Mouse (Mus musculus) regulatory T cell (primary cell): ENCODE results near the gene Tmcc3.

Experiments used
- in situ Hi-C: fragments of 300-600 bp; cut with MboI, MseI; formaldehyde crosslinking; loops from one replicate; pipeline ENCODE4 v1.15.1; 2025; ENCODE audit warnings: high pct_unique_total_duplicates

Gene Tmcc3

DNA sequence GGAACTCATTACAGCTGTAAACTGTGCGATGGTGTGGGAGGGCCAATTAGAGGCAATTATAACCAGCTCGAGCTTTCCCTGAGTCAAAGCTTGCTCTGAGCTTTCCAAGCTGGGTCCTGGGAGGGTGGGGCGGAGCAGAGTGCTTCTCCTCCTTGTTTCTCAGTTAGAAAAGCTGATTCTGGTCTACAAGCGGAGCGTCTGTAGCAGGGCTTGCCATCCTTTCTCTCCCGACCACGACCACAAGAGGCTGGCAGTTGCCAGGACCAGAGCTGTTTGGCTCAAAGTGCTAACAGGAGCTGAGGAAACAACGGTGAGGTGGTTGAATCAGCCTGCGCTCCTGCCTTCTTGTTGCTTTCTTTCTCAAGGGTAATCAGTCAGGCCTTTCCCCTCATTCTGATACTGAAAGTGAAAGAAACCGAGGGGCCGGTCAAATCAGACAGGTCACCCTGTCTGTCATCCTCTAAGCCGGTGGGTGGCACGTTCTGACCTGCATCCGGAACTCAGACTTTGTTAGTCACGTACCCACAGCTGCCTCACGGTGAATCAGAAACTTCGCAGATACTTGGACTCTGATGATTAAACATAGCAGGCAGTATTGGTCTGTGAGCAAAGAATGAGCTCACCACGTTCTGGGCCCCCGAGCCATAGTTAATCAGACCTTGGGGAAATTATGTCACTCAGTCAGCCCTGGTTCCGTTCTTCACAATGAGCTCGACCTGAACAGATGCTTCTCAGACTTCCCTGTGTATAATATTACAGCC is 233.7 kb downstream of the Tmcc3 start:
- in situ Hi-C loops: loop anchor here (25.0 kb wide), 1 partner anchor 1458 kb away; the partner anchor contains the start of gene Cfap54

DNA sequence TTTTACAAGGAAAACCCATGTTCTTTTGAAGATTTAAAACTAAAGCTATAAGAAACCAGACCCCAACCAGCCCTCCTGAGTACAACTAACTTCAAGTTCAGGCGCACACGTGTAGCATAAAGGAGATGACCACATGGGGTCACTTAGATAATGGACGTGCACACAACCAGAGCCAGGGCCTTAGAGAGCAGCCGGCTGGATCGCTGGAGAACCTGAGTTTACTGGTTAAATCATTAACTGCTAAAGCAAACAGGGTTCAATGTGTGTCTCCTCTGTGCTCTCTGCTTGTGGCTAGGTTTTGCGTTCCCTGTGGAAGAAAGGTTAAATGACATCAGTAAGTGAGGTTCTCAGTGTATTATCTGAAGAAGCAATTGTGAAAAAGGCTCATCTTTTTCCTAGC is 234.9 kb downstream of the Tmcc3 start:
- in situ Hi-C loops: loop anchor here (25.0 kb wide), 1 partner anchor 1459 kb away; the partner anchor contains the start of gene Cfap54

DNA sequence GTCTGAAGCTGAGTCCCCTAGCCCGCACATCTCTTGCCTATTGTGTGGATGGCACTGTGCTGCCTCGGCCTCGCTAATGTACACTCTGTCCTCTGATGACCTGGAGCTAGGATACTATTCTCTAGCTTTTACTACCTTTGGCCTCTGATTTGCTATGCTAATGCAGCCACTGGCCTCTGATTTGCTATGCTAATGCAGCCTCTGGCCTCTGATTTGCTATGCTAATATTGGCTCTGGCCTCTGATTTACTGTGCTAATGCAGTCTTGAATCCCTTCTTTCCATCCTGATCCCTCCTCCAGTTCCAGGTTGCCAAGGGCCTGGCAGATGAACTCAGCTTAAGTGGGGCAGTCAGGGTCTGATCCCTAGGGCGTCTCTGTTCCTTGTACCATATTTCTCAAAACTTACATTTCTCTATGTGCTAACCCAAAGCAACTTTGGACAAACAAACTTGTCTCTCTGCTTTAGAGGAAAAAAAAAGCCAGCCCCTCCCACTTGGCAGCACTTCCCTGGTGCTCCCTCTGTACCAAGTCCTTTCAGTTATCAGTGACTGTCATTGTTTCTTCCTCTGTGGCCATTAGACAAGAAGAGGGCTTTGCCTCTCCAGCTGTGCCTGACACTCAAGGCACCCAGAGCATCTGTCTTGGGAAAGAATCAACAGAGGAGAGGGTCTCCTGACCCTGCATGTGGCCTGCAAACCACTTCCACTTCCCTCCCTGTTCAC is 237.9 kb downstream of the Tmcc3 start:
- in situ Hi-C loops: loop anchor here (25.0 kb wide), 1 partner anchor 1462 kb away; the partner anchor contains the start of gene Cfap54

DNA sequence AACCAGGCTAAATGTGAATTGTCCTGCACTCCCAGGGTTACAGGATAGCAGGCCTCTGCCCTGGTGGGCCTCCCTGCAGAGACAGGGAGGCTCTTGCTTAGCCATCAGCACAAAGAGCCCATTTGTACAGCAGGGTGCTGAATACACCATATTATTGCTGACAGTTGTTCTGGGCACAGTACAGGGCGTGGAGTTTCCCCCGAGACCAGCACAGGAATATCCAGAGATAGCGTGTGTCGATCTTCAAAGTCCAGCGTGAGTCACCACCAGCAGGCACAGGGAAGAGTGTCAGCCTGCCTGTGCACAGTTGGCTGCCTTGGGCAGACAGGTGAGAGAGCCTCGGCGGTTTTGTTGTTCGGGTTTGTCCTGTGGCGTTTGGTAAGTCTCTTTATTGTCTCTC is 238.9 kb downstream of the Tmcc3 start:
- in situ Hi-C loops: no loop called here

DNA sequence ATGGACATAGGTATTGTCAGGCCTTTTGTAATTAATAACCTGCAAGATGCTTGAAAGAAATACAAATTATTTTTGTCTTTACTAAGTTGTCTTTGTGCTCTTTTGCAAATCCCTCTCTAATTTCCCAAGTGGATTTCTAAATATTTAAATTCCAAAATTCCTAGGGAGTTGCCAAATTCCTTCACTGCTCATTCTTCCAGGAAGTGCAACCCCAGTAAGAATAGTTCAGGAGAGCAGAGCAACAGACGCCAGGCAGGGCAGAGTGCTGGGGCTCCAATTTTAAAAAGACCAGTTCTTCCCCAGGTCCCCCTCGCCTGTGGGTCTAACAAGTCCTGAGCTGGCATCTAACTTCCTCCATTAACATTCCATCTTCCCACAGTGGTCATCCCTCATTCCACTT is 239.3 kb downstream of the Tmcc3 start:
- in situ Hi-C loops: no loop called here

DNA sequence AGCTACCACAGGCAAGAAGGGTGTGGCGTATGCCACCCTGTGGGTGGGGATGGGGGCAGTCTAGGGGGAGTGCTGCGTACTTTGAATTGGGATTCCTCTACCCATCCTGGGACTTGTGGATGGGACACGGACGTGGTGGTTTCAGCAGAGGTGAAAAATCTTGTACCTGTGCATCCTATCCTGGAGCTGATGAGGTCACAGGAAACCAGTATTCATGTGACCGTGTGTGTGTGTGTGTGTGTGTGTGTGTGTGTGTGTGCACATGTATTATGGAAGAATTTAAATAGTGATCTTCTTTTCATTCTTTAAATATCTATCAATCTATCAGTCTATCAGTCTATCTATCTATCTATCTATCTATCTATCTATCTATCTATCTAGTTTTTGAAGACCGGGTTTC is 239.8 kb downstream of the Tmcc3 start:
- in situ Hi-C loops: no loop called here

DNA sequence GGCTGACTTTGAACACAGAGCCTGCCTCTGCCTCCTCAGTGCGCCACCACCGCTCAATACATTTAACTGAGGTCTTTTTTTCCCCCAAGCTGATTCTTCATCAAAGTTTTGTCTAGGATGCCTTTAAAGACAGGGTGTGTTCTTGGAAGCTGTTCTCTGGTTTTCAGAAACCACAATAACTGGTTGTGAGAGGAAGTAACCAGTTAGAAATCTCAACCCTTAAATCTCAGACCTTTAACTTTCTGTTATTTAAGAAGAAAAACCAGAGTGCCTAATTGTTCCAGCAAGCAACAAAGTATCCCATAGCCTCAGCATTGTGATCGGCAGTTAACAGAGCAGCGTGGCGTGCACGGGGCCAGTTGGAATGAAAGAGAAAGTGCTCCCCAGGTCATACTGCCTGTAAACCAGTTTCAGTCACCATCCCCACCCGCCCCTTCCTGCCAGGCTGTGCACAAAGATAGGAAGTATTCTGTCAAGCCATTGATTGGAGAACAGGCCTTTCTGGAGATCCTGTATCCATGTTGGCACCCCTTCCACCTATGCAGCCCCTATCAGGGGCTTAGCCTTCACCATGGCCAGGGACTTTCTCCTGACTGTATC is 240.3 kb downstream of the Tmcc3 start:
- in situ Hi-C loops: no loop called here

DNA sequence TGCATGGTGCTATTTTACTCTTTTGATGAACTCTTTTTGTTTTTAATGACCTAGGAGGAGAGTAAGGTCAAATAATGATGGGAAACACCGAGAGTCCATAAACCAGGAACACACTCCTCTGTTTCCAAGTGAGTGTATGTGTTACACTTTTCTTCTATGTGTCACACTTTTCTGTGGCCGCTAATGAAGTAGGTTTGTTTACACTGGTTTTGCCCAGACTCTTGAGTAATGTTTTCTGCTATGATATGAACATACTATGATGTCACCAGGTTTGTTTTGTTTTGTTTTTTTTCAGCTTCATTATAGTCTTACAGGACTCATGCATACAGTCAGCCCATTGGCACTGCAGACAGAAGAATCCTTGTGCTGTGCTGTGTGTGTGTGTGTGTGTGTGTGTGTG is 243.6 kb downstream of the Tmcc3 start:
- in situ Hi-C loops: no loop called here

DNA sequence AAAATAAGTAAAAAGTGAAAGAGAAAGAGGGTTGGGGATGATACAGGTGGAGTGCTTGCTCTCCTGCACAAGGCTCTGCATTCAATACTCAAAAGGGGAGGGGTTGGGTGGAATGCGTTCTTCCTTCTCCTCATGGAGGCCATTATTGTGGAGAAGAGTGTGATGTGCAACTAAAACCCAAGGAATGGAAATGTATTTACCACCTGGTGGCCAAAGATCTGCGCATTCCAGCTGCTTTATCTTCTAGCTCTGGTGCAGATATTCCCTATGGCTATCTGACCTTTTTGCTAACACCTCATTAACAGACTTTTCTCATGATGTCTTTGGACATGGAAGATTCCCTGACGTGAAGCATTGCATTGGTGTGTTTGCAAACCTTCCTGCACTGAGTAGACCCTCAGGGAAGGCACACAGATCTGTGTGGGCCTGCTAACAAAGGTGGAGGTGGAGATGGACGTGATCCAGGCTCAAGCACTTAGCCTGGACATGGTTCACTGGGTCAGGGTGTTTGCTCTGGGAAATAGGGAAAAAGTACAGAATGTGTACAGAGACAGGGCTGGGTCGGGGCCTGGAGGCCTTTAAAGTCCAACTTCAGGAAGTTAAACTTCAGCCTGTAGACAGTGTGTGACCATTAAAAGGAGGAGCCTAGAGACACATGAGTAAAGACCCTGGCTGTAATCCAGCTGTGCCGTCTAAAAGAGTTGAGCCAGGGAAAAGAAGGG is 245.8 kb downstream of the Tmcc3 start:
- in situ Hi-C loops: no loop called here

DNA sequence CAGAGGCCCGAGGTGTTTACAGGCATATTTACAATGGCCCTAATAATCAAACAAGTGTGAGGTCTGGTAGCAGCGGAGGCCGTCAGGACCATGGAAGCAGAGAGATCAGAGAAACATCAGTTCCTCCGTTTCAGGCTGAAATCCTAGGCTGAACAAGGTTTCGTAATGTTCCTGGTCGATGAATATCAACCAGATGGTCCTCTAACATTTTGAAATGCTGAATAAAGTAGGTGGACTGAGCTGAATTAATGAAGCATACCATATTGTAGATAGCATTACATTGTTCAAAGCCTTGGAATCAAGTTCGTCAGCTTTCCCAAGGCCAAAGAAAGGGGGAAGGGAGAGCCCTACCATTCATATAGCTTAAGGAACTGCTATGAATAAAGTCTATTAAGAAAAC is 247.1 kb downstream of the Tmcc3 start:
- in situ Hi-C loops: no loop called here

DNA sequence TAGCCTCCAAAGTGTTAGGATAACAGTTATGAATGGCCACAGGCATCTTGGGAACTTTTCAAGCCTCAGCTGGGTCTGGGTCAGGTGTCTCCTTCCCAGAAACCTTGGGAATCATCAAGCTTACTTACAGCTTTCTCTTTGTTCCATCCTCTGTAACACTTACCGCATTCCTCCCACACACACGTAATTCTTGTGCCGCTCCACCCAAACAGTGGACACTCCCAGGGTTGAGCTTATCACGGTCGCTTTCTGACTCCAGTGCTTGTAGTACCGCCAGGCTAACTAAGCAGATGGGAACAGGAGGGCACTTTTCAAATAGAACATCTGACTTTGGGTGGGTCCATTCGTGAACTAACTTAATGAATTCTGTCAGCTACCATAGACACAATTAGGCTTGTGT is 249.6 kb downstream of the Tmcc3 start:
- in situ Hi-C loops: no loop called here

DNA sequence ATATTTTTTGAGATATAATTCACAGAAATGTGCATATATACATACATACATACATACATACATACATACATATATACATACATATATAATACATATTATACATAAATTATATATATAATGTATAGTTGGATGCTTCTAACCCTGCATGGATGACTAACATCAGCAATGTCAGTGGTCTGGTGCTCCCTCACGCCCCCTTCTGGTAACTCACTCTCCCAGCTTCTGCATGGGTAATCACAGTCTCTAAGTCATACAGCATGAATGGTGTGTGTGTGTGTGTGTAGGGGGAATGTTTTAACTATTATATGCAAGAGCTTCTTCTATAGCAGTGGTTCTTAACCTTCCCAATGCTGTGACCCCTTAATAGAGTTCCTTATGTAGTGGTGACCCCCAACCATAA is 250.4 kb downstream of the Tmcc3 start:
- in situ Hi-C loops: no loop called here

DNA sequence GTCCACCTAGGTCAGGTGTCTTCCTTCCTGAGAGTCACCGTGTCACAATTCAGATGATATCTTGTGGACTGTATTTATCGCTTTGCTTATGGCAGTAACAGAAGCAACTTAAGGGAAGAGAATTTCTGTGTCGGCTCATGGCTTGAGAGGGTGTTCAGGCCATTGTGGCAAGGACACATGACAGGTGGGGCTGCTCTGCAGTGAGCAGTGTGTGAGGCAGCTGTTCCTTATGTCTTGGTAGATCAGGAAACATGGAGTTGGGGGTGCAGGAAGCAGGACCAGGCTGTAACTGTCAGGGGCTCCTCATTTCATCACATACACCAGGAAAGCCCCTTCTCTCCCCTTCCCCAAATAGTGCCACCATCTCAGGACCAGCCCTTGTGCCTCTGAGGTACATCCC is 251.2 kb downstream of the Tmcc3 start:
- in situ Hi-C loops: no loop called here

DNA sequence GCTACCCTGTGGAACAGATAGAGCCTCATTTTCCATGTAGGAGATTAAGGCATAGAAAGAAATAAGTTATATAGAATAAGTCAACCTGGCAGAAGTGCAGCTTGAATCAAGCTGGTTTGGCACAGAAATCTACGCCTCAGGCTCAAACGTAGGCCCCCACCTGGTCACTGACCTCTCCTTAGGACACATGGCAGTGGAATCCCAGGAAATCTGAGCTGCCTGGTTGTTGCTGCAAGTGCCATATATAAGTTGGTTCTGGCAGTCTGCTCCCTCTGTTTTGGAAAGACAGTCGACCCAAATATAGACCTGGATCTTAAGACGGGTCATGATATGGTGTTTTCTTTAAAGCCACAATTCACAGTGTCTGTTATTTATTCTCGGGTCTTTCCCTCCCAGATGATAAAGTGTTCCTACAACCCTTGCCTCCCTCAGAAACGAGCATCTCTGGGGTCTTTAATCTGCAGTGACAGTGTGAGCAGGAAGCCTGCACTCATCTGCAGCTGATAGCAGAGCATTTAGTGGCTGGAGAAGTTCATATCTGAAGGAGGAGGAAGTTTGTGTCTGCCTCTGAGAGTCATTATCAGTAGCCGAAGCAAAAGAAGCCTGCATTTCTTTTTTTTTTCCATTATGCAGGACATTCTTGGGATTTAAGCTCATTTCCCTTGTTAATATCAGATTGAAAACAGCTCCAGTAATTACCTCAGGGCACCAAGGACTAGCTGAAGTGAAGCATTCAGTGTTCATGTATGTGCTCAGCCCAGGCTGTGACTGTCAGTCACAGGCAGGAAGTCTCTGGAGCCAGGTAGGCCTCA is 253.9 kb downstream of the Tmcc3 start:
- in situ Hi-C loops: loop anchor here (5.0 kb wide), 1 partner anchor 498 kb away; no protein-coding TSS in a partner anchor

DNA sequence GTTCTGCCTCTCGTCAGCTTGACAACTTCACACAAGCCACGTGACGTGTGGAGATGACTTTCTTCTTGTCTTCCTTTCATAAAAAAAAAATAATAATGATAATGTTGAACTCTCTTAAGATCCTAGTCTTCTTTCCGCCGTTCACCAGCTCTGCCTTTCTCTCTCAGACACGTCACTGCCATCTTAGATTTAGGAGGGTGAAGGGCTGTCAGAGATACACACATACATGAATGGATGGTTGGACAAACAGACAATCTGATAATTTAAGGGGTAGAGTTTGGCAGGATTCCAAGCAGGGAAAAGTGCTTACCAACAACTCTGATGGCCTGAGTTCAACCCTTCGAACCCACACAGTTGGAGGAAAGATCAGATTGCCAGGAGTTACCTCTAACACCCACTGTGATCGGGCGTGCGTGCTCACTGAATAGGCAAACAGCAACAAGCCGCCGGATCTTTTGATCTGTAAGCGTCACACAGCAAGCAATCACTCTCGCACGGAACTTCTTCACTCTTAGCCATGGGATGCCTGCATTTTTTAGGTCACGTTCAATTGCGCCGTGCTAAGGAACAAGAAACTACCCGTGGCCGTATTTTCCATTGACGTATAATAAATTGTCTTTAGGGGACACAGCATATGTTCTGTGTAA is 254.6 kb downstream of the Tmcc3 start:
- in situ Hi-C loops: loop anchor here (5.0 kb wide), 1 partner anchor 499 kb away; no protein-coding TSS in a partner anchor

DNA sequence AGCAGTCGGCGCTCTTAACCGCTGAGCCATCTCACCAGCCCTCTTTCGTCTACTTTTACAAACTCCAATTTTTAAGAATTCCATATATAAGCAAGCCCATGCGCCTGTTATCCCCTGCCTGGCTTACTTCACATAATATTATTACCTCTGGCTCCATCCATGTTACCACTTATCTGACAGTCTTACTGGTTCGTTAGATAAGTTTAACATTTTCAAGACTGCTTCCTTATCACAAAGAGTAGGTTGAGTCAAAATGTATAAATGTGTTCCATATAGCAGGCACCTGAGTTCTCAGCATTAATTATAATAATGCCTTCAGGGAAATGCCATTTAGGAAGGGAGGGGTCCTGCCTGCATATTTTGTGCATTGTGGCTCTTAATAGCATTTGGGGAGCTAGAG is 255.5 kb downstream of the Tmcc3 start:
- in situ Hi-C loops: loop anchor here (5.0 kb wide), 1 partner anchor 500 kb away; no protein-coding TSS in a partner anchor

DNA sequence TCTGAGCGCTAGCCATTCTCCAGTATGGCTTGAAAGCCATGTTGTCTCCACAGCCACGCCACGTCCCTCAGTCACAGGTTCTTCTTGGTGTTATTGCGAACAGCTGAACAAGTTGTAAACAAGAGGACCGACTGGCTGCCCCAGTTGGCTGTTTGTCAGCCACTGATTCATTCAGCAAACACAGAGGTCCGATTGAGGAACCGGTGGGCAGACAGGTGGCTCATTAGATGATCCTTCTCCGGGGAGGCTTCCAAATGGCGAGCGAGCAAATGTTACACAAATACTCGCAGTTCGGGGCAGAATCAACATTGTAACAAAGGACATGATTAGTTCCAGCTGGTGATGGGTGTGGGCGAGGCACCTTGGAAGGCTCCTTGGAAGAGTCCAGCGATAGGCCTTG is 256.2 kb downstream of the Tmcc3 start:
- in situ Hi-C loops: loop anchor here (5.0 kb wide), 1 partner anchor 501 kb away; no protein-coding TSS in a partner anchor

DNA sequence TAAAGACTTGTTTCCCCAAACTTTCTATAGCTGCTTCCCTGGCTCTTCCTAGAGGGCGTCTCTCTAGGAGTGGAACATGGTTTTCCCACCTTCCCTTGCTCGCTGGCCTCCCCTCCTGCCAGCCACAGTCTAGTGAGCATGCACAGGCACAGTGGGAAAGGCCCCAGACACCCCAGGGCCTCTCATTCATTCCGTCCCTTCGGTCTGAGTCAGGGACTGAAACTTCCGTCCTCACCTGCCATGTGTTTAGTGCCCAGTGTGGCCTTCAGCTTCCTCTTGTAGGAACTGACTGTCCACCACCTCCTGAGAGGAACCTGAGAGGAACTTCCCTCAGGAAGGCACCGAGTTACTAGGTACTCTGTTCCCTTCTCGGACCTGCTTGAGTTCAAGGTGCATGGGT is 257.1 kb downstream of the Tmcc3 start:
- in situ Hi-C loops: loop anchor here (5.0 kb wide), 1 partner anchor 502 kb away; no protein-coding TSS in a partner anchor

DNA sequence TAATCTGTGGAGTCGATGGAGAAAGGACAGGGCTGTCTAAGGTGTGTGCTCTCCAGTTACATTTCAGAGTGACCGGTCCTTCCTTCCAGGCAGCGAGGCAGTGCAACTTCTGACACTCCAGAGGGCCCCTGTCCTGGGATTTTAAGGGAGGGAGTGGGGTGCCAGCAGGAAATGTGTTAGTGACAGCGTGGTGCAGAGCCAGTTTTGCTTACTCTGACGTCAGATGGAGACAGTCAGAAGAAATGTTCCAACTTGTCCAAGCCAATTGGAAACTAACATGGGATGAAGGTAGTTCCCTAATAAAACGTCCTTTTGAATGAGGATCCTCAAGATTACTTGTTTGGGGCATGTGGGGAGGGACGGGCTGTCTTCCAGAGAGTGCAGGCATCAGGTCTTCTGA is 258.0 kb downstream of the Tmcc3 start:
- in situ Hi-C loops: loop anchor here (5.0 kb wide), 1 partner anchor 502 kb away; no protein-coding TSS in a partner anchor

DNA sequence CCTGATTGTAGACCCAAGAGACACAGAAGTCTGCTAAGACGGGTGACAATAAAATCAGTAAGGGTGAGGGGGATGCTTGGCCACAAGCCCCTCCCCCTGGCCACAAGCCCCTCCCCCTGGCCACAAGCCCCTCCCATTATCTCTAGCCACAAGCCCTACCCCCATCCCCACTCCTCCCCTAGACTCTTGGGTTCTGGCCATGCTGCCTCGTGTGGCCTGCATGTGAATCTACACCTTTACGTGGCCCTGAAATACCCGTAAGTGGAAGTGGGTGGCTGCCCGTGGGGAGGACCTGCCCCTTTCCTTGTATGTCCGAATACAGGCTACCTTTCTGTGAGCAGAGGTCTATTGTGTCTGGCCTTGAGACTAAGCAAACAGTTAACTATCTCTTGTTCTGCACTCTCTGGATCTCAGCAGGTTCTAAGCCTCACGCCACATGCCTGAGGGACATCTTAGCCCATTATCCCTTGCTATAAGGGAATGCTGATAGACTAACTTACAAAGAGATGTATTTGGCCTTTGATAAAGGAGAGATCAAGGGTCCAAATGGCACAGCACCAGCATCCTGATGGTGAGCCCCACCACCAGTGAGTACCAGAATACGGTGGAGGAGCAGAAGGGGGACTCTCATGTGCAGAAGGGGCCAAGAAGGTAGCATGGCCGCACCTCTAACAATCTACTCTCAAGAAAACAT is 260.3 kb downstream of the Tmcc3 start:
- in situ Hi-C loops: no loop called here
